Mouse (Mus musculus): ENCODE data around the gene Rccd1.

Gene Rccd1

GRCm38 (mm10) chr7:80299568-80299967 is 24.7 kb downstream of the Rccd1 start:
- DNase-seq (ENCODE audit: low spot score in 2 of 2) = no peak

GRCm38 (mm10) chr7:80298754-80299153 is 25.5 kb downstream of the Rccd1 start:
- DNase-seq (ENCODE audit: low spot score in 2 of 2) = no peak

- no peak for DNase-seq (ENCODE audit: low spot score in 2 of 2)
These were observed 27.2 kb downstream of the Rccd1 start for GRCm38 (mm10) chr7:80297041-80297440.

GRCm38 (mm10) chr7:80296462-80296861 is 27.8 kb downstream of the Rccd1 start:
- DNase-seq (ENCODE audit: low spot score in 2 of 2) = no peak

- no peak for DNase-seq (ENCODE audit: low spot score in 2 of 2)
These were observed 29.2 kb downstream of the Rccd1 start for GRCm38 (mm10) chr7:80294764-80295648.

- peak; percentile 99 for DNase-seq (ENCODE audit: low spot score in 2 of 2)
These were observed 30.0 kb downstream of the Rccd1 start, which contains the start of gene Prc1 for GRCm38 (mm10) chr7:80294062-80294763. Prc1 (plus strand) TSS chr7:80294450.

GRCm38 (mm10) chr7:80287736-80288135 is 36.5 kb downstream of the Rccd1 start:
- no peak for DNase-seq (ENCODE audit: low spot score in 2 of 2)

GRCm38 (mm10) chr7:80285725-80286124 is 38.5 kb downstream of the Rccd1 start:
- no peak for DNase-seq (ENCODE audit: low spot score in 2 of 2)

GRCm38 (mm10) chr7:80284391-80284790 is 39.9 kb downstream of the Rccd1 start:
- no peak for DNase-seq (ENCODE audit: low spot score in 2 of 2)

GRCm38 (mm10) chr7:80283226-80283918 is 40.9 kb downstream of the Rccd1 start:
- DNase-seq (ENCODE audit: low spot score in 2 of 2) = no peak

- no peak for DNase-seq (ENCODE audit: low spot score in 2 of 2)
These were observed 42.6 kb downstream of the Rccd1 start for GRCm38 (mm10) chr7:80281646-80282045.

- no peak for DNase-seq (ENCODE audit: low spot score in 2 of 2)
These were observed 43.3 kb downstream of the Rccd1 start for GRCm38 (mm10) chr7:80280998-80281397.

- no peak for DNase-seq (ENCODE audit: low spot score in 2 of 2)
These were observed 44.2 kb downstream of the Rccd1 start for GRCm38 (mm10) chr7:80280032-80280431.

- DNase-seq (ENCODE audit: low spot score in 2 of 2) = no peak
These were observed 47.9 kb downstream of the Rccd1 start for GRCm38 (mm10) chr7:80276374-80276773.

GRCm38 (mm10) chr7:80273456-80273855 is 50.8 kb downstream of the Rccd1 start:
- no peak for DNase-seq (ENCODE audit: low spot score in 2 of 2)

GRCm38 (mm10) chr7:80269751-80270255 is 54.5 kb downstream of the Rccd1 start:
- no peak for DNase-seq (ENCODE audit: low spot score in 2 of 2)

GRCm38 (mm10) chr7:80268897-80269750 is 55.1 kb downstream of the Rccd1 start, which contains the start of gene Vps33b:
Vps33b (plus strand) TSS chr7:80269649.
- peak; percentile 94 to 95 for DNase-seq (ENCODE audit: low spot score in 2 of 2)

GRCm38 (mm10) chr7:80267764-80268163 is 56.5 kb downstream of the Rccd1 start:
- no peak for DNase-seq (ENCODE audit: low spot score in 2 of 2)

- DNase-seq (ENCODE audit: low spot score in 2 of 2) = no peak
These were observed 59.6 kb downstream of the Rccd1 start for GRCm38 (mm10) chr7:80264606-80265005.

- peak; percentile 19 to 26 for DNase-seq (ENCODE audit: low spot score in 2 of 2)
These were observed 62.8 kb downstream of the Rccd1 start for GRCm38 (mm10) chr7:80261372-80261990.

Measured in frontal cortex, postnatal 36 days (tissue).